Mouse (Mus musculus) kidney, embryonic 16.5 days (tissue): ENCODE data around the gene Cdh22. TPM values are rescaled to one million over a fixed set of nuclear protein-coding genes. Genes with fewer than 3 reads are reported as not detected.

Experiments
- ATAC-seq: fragments of 200-750 bp; cut with Nextera tagmentation; 2 replicates; pipeline ENCODE4 v1.8.0; 2017; ENCODE audit warnings: moderate TSS enrichment; ENCODE audit not compliant: low FRiP score, low TSS enrichment
- H3K27ac ChIP-seq: fragments of 300-500 bp; sonication (generic); 2 replicates; pipeline ENCODE4 v1.5.1; 2014; ENCODE audit warnings: low read length
- H3K27me3 ChIP-seq: fragments of 300-500 bp; sonication (generic); 2 replicates; pipeline ENCODE4 v1.6.1; 2014; ENCODE audit warnings: low read length, control low read depth, mixed read lengths; ENCODE audit not compliant: insufficient read depth
- H3K36me3 ChIP-seq: fragments of 300-500 bp; sonication (generic); 2 replicates; pipeline ENCODE4 v1.6.1; 2014; ENCODE audit warnings: low read length, control low read depth, mixed read lengths; ENCODE audit not compliant: insufficient read depth
- H3K4me1 ChIP-seq: fragments of 300-500 bp; sonication (generic); 2 replicates; pipeline ENCODE4 v1.6.1; 2014; ENCODE audit warnings: low read length, control low read depth, mixed read lengths; ENCODE audit not compliant: insufficient read depth
- H3K4me2 ChIP-seq: fragments of 300-500 bp; sonication (generic); replicated peaks from 2 replicates; pipeline ENCODE4 v1.6.1; 2014; ENCODE audit warnings: low read depth, low read length
- H3K4me3 ChIP-seq: fragments of 300-500 bp; sonication (generic); 2 replicates; pipeline ENCODE4 v1.5.1; 2014; ENCODE audit warnings: mild to moderate bottlenecking, low read length
- H3K9ac ChIP-seq: fragments of 300-500 bp; sonication (generic); replicated peaks from 2 replicates; pipeline ENCODE4 v1.6.1; 2014; ENCODE audit warnings: low read length
- H3K9me3 ChIP-seq: fragments of 300-500 bp; sonication (generic); 2 replicates; pipeline ENCODE4 v1.6.1; 2016; ENCODE audit warnings: low read length, control low read depth
- WGBS: fragments of 180-500 bp; shearing (Covaris S2); extraction: QIAGEN DNeasy Blood & Tissue Kit; methylation state at CpG from one replicate; pipeline ENCODE4 v1.1.7; 2014; 5-methylcytosine and 5-hydroxymethylcytosine counted together
- polyA plus RNA-seq: library from polyadenylated mRNA; unstranded; fragments of >200 nt; fragmentation: Nextera tagmentation; extraction: Ambion mirVana; gene quantifications from 2 replicates; pipeline ENCODE4 v1.2.1, GENCODE M21; 2015

The Cdh22 gene
- polyA plus RNA-seq, 1 experiment from 2014 or later = 0.77 TPM

DNA sequence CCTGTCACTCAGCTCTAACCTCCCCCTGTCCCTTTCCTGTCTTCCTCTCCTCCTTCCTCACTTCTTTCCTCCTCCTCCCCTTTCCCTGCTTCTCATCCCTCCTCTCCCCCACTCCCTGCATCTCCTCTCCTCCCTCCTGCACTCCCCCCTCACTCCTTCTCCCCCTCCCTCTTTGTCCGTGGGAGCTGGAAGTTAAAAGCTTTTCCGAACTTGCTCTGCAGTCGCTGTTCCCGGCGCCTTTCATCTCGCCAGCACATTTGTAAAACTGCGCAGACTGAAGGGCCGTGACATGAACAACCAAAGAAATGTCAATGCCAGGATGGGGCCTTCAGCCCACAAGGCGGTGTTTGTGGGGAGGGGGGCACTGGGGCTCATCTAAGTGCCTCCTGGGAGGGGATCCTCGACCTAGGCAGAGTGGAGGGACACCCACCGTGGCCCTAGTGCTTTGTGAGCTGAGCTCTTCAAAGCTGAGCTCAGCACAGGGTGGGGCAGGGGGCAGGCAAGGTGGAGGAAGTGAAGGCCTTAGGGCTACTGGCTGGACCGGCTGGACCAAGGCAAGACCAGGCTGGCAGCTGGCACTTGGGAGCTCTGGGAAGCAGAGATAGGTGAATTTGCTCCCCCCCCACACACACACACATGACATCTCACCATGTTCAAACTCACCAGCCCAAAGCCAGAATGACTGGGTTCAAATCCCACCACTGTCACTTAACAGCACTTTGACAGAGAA is 3.9 kb upstream of the Cdh22 start:
- 4% methylated on average over 12 of the region's 12 CpGs for WGBS
- H3K4me1 ChIP-seq = peaks cover 28% of the 10 kb centered on the region
- no peak overlapping the region for H3K4me3 ChIP-seq
- no peak overlapping the region for H3K27ac ChIP-seq
- no peaks in the 10 kb centered on the region for H3K36me3 ChIP-seq
- peaks cover 93% of the 10 kb centered on the region for H3K27me3 ChIP-seq
- H3K4me2 ChIP-seq = no peak overlapping the region
- H3K9ac ChIP-seq = no peak overlapping the region
- ATAC-seq = no peak
- H3K9me3 ChIP-seq = no peaks in the 10 kb centered on the region

DNA sequence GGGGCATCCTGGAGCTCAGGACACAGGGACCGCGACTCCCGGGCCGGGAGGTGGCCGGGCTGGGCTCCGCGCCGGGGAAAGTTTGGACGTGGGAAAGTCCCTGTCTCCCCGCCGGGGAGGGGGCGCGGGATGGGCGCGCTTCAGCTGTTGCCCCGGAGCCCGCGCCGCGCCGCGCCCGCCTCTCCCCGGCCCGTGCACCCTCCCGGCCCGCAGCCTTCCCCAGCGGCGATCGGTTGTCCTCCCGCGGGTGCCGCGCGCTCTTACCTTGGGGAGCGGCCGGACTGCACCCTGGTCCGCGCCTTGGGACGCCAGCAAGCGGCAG is 401 bp downstream of the Cdh22 start:
- Histone ChIP-seq H3K9me3 (no peaks in the 10 kb centered on the region), H3K9ac (peak overlapping the region; percentile 63), H3K4me1 (peaks cover 25% of the 10 kb centered on the region), H3K4me3 (peak overlapping the region; percentile 64), H3K27me3 (peaks cover 93% of the 10 kb centered on the region), H3K36me3 (no peaks in the 10 kb centered on the region), H3K4me2 (peak overlapping the region; percentile 99), H3K27ac (no peak overlapping the region)
- WGBS = under 1% methylated on average over 41 of the region's 41 CpGs
- peak; percentile 46 for ATAC-seq

- Histone ChIP-seq H3K4me2 (peak overlapping the region; percentile 99), H3K9me3 (no peaks in the 10 kb centered on the region), H3K9ac (peak overlapping the region; percentile 63), H3K27me3 (peaks cover 93% of the 10 kb centered on the region), H3K4me3 (peak overlapping the region; percentile 64), H3K4me1 (peaks cover 25% of the 10 kb centered on the region), H3K36me3 (no peaks in the 10 kb centered on the region), H3K27ac (no peak overlapping the region)
- ATAC-seq = no peak; the same call in 1 of the 2 replicates
- 1% methylated on average over 80 of the region's 82 CpGs for WGBS
Measured at GRCm38 (mm10) chr2:165233491-165234290, 962 bp downstream of the Cdh22 start.

DNA sequence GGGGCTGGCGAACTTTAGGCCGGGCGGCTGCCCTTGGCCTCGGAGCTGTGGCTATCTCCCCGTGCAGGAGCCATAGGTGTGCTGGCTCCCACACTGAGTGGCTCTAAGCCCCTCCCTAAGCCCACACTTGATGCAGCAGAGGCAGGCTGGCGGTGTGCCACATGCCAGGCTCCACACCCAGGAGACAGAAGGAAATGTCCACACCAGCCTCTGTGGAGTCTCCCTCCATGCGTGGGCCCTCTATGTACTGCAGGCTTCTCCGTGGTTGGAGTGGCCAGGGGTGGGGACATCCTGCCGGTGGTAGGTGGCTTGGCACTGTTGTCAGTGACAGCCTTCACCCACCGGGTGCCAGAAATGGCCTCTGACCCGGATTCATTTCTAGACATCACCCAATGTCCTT is 5.6 kb downstream of the Cdh22 start:
- Histone ChIP-seq H3K27me3 (peaks cover 90% of the 10 kb centered on the region), H3K4me1 (peaks cover 9% of the 10 kb centered on the region), H3K27ac (no peak overlapping the region), H3K4me2 (no peak overlapping the region), H3K9ac (no peak overlapping the region), H3K36me3 (no peaks in the 10 kb centered on the region), H3K4me3 (no peak overlapping the region), H3K9me3 (no peaks in the 10 kb centered on the region)
- no peak for ATAC-seq
- WGBS = 82% methylated on average over 11 of the region's 11 CpGs

DNA sequence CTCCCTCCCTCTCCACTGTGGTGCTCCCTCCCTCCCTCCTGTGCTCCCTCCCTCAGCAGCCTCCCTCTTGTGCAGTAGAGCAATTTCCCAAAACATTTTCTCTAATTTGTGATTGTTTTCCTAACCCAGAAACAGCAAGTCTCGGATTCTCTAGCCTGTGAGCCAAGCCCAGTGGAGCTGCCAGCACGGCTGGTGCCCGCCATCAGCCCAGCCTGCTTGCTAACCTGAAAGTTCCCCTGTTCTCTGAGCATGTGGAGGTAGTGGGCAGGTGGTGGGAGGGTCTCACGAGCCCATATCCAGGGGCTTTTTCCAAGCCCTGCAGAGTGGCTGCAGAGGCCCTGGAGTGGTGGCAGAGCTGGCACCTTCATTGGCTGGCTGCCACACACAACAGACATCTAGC is 10.8 kb downstream of the Cdh22 start:
- H3K27me3 ChIP-seq = peaks cover 88% of the 10 kb centered on the region
- WGBS = 45% methylated on average over 4 of the region's 4 CpGs
- no peaks in the 10 kb centered on the region for H3K9me3 ChIP-seq
- no peaks in the 10 kb centered on the region for H3K4me1 ChIP-seq
- ATAC-seq = no peak
- H3K27ac ChIP-seq = no peak overlapping the region
- no peak overlapping the region for H3K9ac ChIP-seq
- no peaks in the 10 kb centered on the region for H3K36me3 ChIP-seq
- H3K4me2 ChIP-seq = no peak overlapping the region
- no peak overlapping the region for H3K4me3 ChIP-seq

DNA sequence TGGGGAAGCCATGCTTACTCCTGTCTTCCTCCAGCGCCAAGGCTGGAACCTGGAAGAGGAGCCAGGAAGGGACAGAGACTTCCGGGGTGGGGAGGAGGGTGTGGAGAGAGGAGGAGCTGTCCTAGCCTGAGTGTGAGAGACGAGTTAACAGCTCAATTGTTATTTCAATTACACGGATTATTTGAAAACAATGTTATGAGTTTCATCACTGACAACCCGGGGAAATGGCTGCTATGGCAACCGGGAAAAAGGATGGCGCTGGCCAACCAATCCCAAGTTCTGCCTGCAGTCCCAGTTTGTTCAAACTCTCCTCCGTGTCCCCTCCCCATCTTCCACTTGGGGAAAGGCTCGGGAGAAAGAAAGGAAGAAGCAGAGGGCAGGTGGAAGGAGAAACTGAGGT is 12.7 kb downstream of the Cdh22 start:
- no peaks in the 10 kb centered on the region for H3K9me3 ChIP-seq
- no peak for ATAC-seq
- H3K4me1 ChIP-seq = no peaks in the 10 kb centered on the region
- 11% methylated on average over 9 of the region's 9 CpGs for WGBS
- H3K9ac ChIP-seq = no peak overlapping the region
- H3K27ac ChIP-seq = no peak overlapping the region
- peaks cover 87% of the 10 kb centered on the region for H3K27me3 ChIP-seq
- no peak overlapping the region for H3K4me3 ChIP-seq
- no peak overlapping the region for H3K4me2 ChIP-seq
- H3K36me3 ChIP-seq = no peaks in the 10 kb centered on the region

GRCm38 (mm10) chr2:165220347-165220945 is 14.2 kb downstream of the Cdh22 start:
- no peak overlapping the region for H3K9ac ChIP-seq
- H3K4me3 ChIP-seq = no peak overlapping the region
- H3K9me3 ChIP-seq = no peaks in the 10 kb centered on the region
- H3K4me2 ChIP-seq = no peak overlapping the region
- no peak for ATAC-seq
- no peak overlapping the region for H3K27ac ChIP-seq
- WGBS = 61% methylated on average over 8 of the region's 8 CpGs
- peaks cover 5% of the 10 kb centered on the region for H3K4me1 ChIP-seq
- H3K36me3 ChIP-seq = no peaks in the 10 kb centered on the region
- H3K27me3 ChIP-seq = peaks cover 94% of the 10 kb centered on the region

DNA sequence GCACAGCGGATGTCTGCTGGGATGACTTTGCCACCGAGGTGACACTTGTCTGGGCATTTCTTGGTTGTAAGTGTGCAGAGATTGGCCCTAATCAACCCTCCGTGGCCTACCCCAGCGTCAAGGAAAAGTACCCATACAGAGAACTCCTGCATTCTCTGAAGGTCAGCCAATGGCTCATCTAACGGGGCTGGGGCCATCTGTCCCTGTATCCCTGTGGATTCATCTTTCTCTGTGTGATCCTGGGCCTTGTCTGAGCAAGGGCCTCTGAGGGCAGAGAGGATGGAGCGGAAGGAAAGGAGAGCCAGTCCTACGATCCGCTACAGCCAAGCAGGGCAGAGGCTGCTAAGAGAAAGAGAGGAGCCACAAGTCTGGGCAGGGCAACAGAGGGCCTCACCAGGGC is 15.7 kb downstream of the Cdh22 start:
- ATAC-seq = no peak
- WGBS = 72% methylated on average over 8 of the region's 8 CpGs
- Histone ChIP-seq H3K9ac (no peak overlapping the region), H3K4me2 (no peak overlapping the region), H3K4me3 (no peak overlapping the region), H3K4me1 (peaks cover 13% of the 10 kb centered on the region), H3K9me3 (no peaks in the 10 kb centered on the region), H3K27me3 (peaks cover 93% of the 10 kb centered on the region), H3K27ac (no peak overlapping the region), H3K36me3 (no peaks in the 10 kb centered on the region)

DNA sequence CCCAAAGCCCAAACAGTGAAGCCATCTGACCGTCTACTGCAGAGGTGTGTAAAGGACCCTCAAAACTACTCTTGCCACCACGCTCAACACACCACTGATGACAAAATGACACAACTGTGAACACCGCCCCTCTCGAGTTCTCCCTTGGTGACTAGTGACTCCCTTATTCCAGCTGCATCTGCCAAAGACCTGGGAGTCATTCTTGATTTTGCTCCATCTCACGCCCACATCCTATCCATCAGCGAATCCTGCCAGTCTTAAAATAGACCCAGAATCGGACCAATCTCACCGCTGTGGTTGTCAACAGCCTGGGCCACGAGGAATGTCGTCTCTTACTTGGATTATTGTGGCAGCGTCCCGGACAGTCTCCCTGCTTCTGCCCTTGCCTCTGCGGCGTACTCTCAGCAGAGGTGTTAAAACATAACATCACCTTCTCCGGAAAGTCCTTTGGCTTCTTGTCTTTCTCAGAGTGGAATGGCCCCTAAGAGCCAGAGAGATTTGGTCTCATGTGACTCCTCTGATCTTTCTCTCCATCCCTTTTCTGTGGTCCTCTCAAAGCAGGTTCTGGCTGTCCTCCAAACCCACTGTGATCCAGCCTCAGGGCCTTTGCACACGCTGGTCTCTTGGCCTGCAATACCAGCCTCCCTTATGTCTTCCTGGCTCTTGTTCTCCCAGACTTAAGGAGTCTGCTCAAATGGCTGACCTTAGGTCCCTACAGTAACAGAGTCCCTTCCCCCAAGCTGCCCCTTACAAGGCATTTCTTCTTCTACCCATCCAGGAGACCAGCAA is 17.1 kb downstream of the Cdh22 start:
- Histone ChIP-seq H3K36me3 (no peaks in the 10 kb centered on the region), H3K9me3 (no peaks in the 10 kb centered on the region), H3K4me1 (peaks cover 13% of the 10 kb centered on the region), H3K27me3 (peaks cover 93% of the 10 kb centered on the region), H3K9ac (no peak overlapping the region), H3K27ac (no peak overlapping the region), H3K4me3 (no peak overlapping the region), H3K4me2 (no peak overlapping the region)
- 79% methylated on average over 16 of the region's 16 CpGs for WGBS
- ATAC-seq = no peak
